Mouse (Mus musculus) stomach, embryonic 15.5 days (tissue): Measurements from ENCODE around the gene Klrb1c. TPM values are rescaled to one million over a fixed set of nuclear protein-coding genes. Genes with fewer than 3 reads are reported as not detected.
"Not testable (repeated sequence)": the region's sequence is repeated elsewhere in the genome, so short reads cannot be mapped to it uniquely, and the experiment has no call there.

Experiments
- ATAC-seq: fragments of 200-750 bp; cut with Nextera tagmentation; 2 replicates; pipeline ENCODE4 v1.8.0; 2017; ENCODE audit warnings: low read depth, moderate number of reproducible peaks, moderate TSS enrichment; ENCODE audit not compliant: insufficient read depth, low FRiP score
- H3K27ac ChIP-seq: fragments of 300-500 bp; sonication (generic); 2 replicates; pipeline ENCODE4 v1.5.1; 2015; ENCODE audit warnings: mild to moderate bottlenecking, inconsistent platforms
- H3K27me3 ChIP-seq: fragments of 300-500 bp; sonication (generic); replicated peaks from 2 replicates; pipeline ENCODE4 v1.6.1; 2015; ENCODE audit warnings: inconsistent platforms
- H3K36me3 ChIP-seq: fragments of 300-500 bp; sonication (generic); 2 replicates; pipeline ENCODE4 v1.6.1; 2015; ENCODE audit warnings: inconsistent platforms
- H3K4me1 ChIP-seq: fragments of 300-500 bp; sonication (generic); 2 replicates; pipeline ENCODE4 v1.6.1; 2015; ENCODE audit warnings: inconsistent platforms
- H3K4me2 ChIP-seq: fragments of 300-500 bp; sonication (generic); 2 replicates; pipeline ENCODE4 v1.6.1; 2015; ENCODE audit warnings: mild to moderate bottlenecking, inconsistent platforms
- H3K4me3 ChIP-seq: fragments of 300-500 bp; sonication (generic); replicated peaks from 2 replicates; pipeline ENCODE4 v1.5.1; 2015; ENCODE audit warnings: inconsistent platforms
- H3K9ac ChIP-seq: fragments of 300-500 bp; sonication (generic); 2 replicates; pipeline ENCODE4 v1.6.1; 2015; ENCODE audit warnings: inconsistent platforms
- H3K9me3 ChIP-seq: fragments of 300-500 bp; sonication (generic); 2 replicates; pipeline ENCODE4 v1.6.1; 2016; ENCODE audit warnings: inconsistent platforms
- WGBS: fragments of 180-500 bp; shearing (Covaris S2); methylation state at CpG from one replicate; pipeline ENCODE4 v1.1.7; 2015; 5-methylcytosine and 5-hydroxymethylcytosine counted together
- polyA plus RNA-seq: library from polyadenylated mRNA; unstranded; fragments of >200 nt; fragmentation: Nextera tagmentation; extraction: Ambion mirVana; gene quantifications from 2 replicates; pipeline ENCODE4 v1.2.1, GENCODE M21; 2015

Gene Klrb1c
- polyA plus RNA-seq, 1 experiment from 2014 or later = 0.23 TPM

DNA sequence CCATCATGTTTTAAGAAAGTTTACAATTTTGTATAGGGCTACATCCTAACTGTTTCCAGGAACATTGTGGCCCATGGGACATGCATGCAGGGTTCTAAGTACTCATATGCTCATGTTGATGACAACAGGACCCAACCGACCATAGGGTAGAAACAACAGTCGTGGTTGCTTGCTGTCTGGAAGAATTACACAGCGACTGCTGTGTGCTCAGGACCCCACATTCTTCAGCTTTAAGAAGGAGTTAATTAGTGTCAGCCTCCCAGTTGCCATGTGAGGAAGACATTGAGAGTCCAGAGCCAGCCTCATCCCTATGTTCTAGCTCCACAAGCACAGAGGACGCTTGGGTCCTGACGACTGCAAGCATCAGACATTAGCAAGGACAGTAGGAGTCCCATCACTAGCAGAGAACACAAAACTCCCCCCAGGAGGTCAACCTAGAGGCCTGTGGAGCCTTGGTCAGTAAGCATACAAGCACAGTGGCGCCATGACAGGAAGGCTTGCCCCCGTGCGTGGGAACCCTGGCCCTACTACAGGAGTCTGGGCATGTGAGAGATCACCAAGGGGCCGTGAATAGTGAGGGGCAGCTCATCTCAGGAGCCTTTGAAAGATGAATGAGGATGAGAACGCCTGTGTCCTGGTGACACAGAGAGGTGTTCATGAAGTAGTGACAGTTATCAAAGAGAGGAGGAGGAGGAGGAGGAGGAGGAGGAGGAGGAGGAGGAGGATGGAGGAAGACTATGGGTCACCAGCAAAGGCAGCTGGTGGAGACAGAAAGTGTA lies 25.9 kb downstream of the Klrb1c start:
- not testable (repeated sequence) for H3K9me3 ChIP-seq, ATAC-seq, H3K9ac ChIP-seq, H3K27me3 ChIP-seq, H3K4me1 ChIP-seq, H3K27ac ChIP-seq, H3K36me3 ChIP-seq
- H3K4me3 ChIP-seq = peak overlapping the region; percentile 57
- H3K4me2 ChIP-seq = peak overlapping the region; percentile 70
- 75% methylated on average over 10 of the region's 10 CpGs for WGBS

GRCm38 (mm10) chr6:128761144-128761540 lies 27.9 kb downstream of the Klrb1c start:
- peak overlapping the region; percentile 50 for H3K4me2 ChIP-seq
- H3K9ac ChIP-seq = no peak overlapping the region

DNA sequence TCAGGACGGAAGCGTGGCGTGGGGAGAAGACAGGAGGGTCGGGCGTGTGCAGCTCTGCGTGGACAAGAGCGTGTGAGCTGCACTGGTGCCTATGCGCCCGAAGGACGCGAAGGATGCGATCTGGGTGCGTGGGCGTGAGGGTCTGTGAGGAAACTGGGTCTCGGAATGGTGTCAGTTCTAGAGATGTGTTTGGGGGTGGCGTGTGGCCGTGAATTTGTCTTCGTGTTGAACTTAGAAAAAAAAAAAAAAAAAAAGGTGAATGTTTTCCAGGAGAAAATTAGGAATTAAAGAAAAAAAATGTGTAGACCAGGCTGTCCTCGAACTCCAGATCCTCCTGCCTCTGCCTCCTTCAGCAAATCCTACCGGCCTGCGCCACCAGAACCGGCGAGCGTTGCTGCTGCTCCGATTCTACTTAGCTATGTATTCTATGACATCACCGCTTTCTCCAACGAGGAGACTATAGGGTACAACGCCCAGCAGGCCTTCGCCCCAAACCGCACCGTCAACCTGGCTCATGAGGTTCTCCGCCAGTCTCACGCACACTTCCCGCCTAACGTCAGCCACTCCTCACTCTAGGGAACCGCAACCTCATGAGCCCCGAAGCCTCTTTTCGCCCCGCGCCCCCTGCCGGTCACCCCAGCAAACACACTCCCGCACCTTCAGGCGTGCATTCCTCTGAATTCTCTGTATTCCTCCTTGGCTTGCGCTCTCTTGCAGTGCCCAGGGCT lies 28.4 kb downstream of the Klrb1c start:
- not testable (repeated sequence) for H3K27me3 ChIP-seq, H3K36me3 ChIP-seq, H3K9me3 ChIP-seq, H3K4me1 ChIP-seq
- H3K9ac ChIP-seq = peak overlapping the region; percentile 52; the same call in 1 of the 2 replicates
- peak overlapping the region; percentile 50 for H3K4me2 ChIP-seq
- peak; percentile 59 for ATAC-seq
- H3K27ac ChIP-seq = peak overlapping the region; percentile 91
- H3K4me3 ChIP-seq = peak overlapping the region; percentile 67
- WGBS = under 1% methylated on average over 44 of the region's 44 CpGs

More at GRCm38 (mm10) chr6:128761144-128761540, 27.9 kb downstream of the Klrb1c start:
- no peaks in the 10 kb centered on the region for H3K36me3 ChIP-seq
- no peak for ATAC-seq
- peak overlapping the region; percentile 67 for H3K4me3 ChIP-seq
- H3K27ac ChIP-seq = peak overlapping the region; percentile 35; the same call in 1 of the 2 replicates
- H3K9me3 ChIP-seq = no peaks in the 10 kb centered on the region
- WGBS = 33% methylated on average over 5 of the region's 5 CpGs
- no peaks in the 10 kb centered on the region; the same call in 1 of the 2 replicates for H3K4me1 ChIP-seq
- no peaks in the 10 kb centered on the region for H3K27me3 ChIP-seq

GRCm38 (mm10) chr6:128760016-128760415 lies 29.0 kb downstream of the Klrb1c start:
- under 1% methylated on average over 22 of the region's 22 CpGs for WGBS
- not testable (repeated sequence) for H3K9me3 ChIP-seq, H3K4me1 ChIP-seq, H3K27me3 ChIP-seq, H3K36me3 ChIP-seq
- peak overlapping the region; percentile 91 for H3K27ac ChIP-seq
- H3K9ac ChIP-seq = peak overlapping the region; percentile 52; the same call in 1 of the 2 replicates
- peak overlapping the region; percentile 45 for H3K4me2 ChIP-seq
- peak; percentile 36 for ATAC-seq
- H3K4me3 ChIP-seq = peak overlapping the region; percentile 67

- H3K4me1 ChIP-seq = no peaks in the 10 kb centered on the region; the same call in 1 of the 2 replicates
- no peak overlapping the region for H3K27ac ChIP-seq
- no peaks in the 10 kb centered on the region for H3K27me3 ChIP-seq
- no peak for ATAC-seq
- no peak overlapping the region for H3K4me3 ChIP-seq
- WGBS = 81% methylated on average over 5 of the region's 5 CpGs
- no peaks in the 10 kb centered on the region for H3K36me3 ChIP-seq
- H3K9ac ChIP-seq = no peak overlapping the region
- H3K4me2 ChIP-seq = no peak overlapping the region
- H3K9me3 ChIP-seq = no peaks in the 10 kb centered on the region
Observed at GRCm38 (mm10) chr6:128759221-128759950, 29.6 kb downstream of the Klrb1c start.

DNA sequence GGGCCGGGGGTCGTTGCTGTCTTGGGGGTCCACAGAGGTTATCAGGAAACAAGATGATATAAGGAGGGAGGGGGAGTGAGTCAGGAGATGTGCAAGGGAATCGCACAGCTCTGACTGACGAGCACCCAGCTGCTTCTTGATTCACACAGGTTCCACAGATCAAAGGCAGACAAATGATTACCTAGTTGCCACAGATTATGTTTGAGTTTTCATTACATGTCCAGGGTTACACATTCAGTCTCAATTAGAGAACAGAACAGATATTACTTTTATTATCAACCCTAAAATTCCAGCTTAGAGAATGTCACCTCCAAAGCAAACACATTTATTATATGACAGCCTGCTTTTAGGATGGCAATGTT lies 33.6 kb downstream of the Klrb1c start:
- H3K4me1 ChIP-seq, H3K4me2 ChIP-seq, ATAC-seq, H3K9ac ChIP-seq, H3K27me3 ChIP-seq, H3K36me3 ChIP-seq, H3K4me3 ChIP-seq, H3K27ac ChIP-seq, H3K9me3 ChIP-seq: not testable (repeated sequence)
- WGBS = 26% methylated on average over 4 of the region's 4 CpGs

GRCm38 (mm10) chr6:128754748-128755401 lies 34.1 kb downstream of the Klrb1c start:
- H3K4me3 ChIP-seq, H3K27ac ChIP-seq, H3K36me3 ChIP-seq, H3K27me3 ChIP-seq, H3K4me1 ChIP-seq, H3K9ac ChIP-seq, H3K9me3 ChIP-seq: not testable (repeated sequence)
- WGBS = 64% methylated on average over 12 of the region's 12 CpGs
- peak; percentile 25; the same call in 1 of the 2 replicates for ATAC-seq
- peak overlapping the region; percentile 36; the same call in 1 of the 2 replicates for H3K4me2 ChIP-seq

- not testable (repeated sequence) for H3K36me3 ChIP-seq, H3K4me1 ChIP-seq, H3K9me3 ChIP-seq, H3K27me3 ChIP-seq, H3K9ac ChIP-seq
- Histone ChIP-seq H3K4me2 (peak overlapping the region; percentile 36), H3K27ac (peak overlapping the region; percentile 31; the same call in 1 of the 2 replicates), H3K4me3 (0 out of 2 replicates have a peak overlapping the region, but pooled peaks have one; percentile 11)
- peak; percentile 74; the same call in 1 of the 2 replicates for ATAC-seq
- 32% methylated on average over 10 of the region's 10 CpGs for WGBS
Observed at GRCm38 (mm10) chr6:128754265-128754664, 34.8 kb downstream of the Klrb1c start.

- not testable (repeated sequence) for H3K27me3 ChIP-seq, H3K4me3 ChIP-seq, H3K9me3 ChIP-seq, H3K4me1 ChIP-seq, H3K36me3 ChIP-seq, H3K9ac ChIP-seq
- ATAC-seq = peak; percentile 85
- Histone ChIP-seq H3K4me2 (peak overlapping the region; percentile 36), H3K27ac (peak overlapping the region; percentile 31; the same call in 1 of the 2 replicates)
- 32% methylated on average over 8 of the region's 8 CpGs for WGBS
Observed at GRCm38 (mm10) chr6:128753610-128754224, 35.3 kb downstream of the Klrb1c start.

DNA sequence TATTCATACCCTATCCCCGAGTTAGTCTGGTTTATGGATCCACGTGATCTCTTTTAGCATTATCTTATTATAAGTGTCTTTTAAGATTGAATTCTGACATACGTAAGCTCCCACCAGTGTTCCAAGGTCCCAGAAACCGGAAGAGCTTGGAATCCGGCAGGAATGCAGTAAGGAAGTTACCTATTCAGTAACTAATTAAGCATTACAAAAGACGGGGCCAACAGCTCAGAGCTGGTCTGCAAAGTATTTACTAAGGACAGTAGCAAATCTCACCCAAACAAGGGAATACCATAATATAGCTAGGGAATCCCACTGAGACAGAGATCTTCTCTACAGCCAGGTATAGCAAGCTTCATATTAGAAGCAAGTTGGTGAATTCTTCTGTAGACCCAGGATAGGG lies 42.0 kb downstream of the Klrb1c start:
- 72% methylated on average over 6 of the region's 6 CpGs for WGBS
- ATAC-seq, H3K4me1 ChIP-seq, H3K4me2 ChIP-seq, H3K9me3 ChIP-seq, H3K27ac ChIP-seq, H3K27me3 ChIP-seq, H3K9ac ChIP-seq, H3K4me3 ChIP-seq, H3K36me3 ChIP-seq: not testable (repeated sequence)

- no peak for ATAC-seq
- WGBS = 86% methylated on average over 7 of the region's 7 CpGs
- no peaks in the 10 kb centered on the region for H3K27me3 ChIP-seq
- H3K9ac ChIP-seq = no peak overlapping the region
- H3K4me3 ChIP-seq = no peak overlapping the region
- H3K4me2 ChIP-seq = no peak overlapping the region
- H3K4me1 ChIP-seq = no peaks in the 10 kb centered on the region
- H3K9me3 ChIP-seq = no peaks in the 10 kb centered on the region
- H3K27ac ChIP-seq = no peak overlapping the region
- no peaks in the 10 kb centered on the region for H3K36me3 ChIP-seq
Observed at GRCm38 (mm10) chr6:128737445-128737844, 51.6 kb downstream of the Klrb1c start.
